Mouse (Mus musculus): ENCODE data around the gene Chrm4.

Gene Chrm4

GRCm38 (mm10) chr2:91922586-91923414, 4.2 kb upstream of the Chrm4 start:
- DNase-seq (ENCODE audit: low spot score in 2 of 2): no peak

- no peak for DNase-seq (ENCODE audit: low spot score in 2 of 2)
Measured at GRCm38 (mm10) chr2:91923415-91924337, 3.4 kb upstream of the Chrm4 start.

- no peak for DNase-seq (ENCODE audit: low spot score in 2 of 2)
Measured at GRCm38 (mm10) chr2:91924726-91925125, 2.3 kb upstream of the Chrm4 start.

GRCm38 (mm10) chr2:91925442-91925841, 1.6 kb upstream of the Chrm4 start:
- no peak for DNase-seq (ENCODE audit: low spot score in 2 of 2)

- DNase-seq (ENCODE audit: low spot score in 2 of 2): peak in 1 of 2 experiments; percentile 54
Measured at GRCm38 (mm10) chr2:91927826-91928533, 931 bp downstream of the Chrm4 start.

GRCm38 (mm10) chr2:91928534-91929350, 1.7 kb downstream of the Chrm4 start:
- DNase-seq (ENCODE audit: low spot score in 2 of 2): no peak

GRCm38 (mm10) chr2:91929455-91929854, 2.4 kb downstream of the Chrm4 start:
- no peak for DNase-seq (ENCODE audit: low spot score in 2 of 2)

- DNase-seq (ENCODE audit: low spot score in 2 of 2): no peak
Measured at GRCm38 (mm10) chr2:91929936-91930335, 2.9 kb downstream of the Chrm4 start.

- DNase-seq (ENCODE audit: low spot score in 2 of 2): no peak
Measured at GRCm38 (mm10) chr2:91930761-91931291, 3.8 kb downstream of the Chrm4 start.

GRCm38 (mm10) chr2:91931328-91932159, 4.5 kb downstream of the Chrm4 start:
- no peak for DNase-seq (ENCODE audit: low spot score in 2 of 2)

GRCm38 (mm10) chr2:91932160-91932711, 5.2 kb downstream of the Chrm4 start, which contains the start of gene Mdk:
Mdk (minus strand) TSS chr2:91932297.
- DNase-seq (ENCODE audit: low spot score in 2 of 2): no peak

- DNase-seq (ENCODE audit: low spot score in 2 of 2): no peak
Measured at GRCm38 (mm10) chr2:91932737-91933350, 5.8 kb downstream of the Chrm4 start.

- DNase-seq (ENCODE audit: low spot score in 2 of 2): no peak
Measured at GRCm38 (mm10) chr2:91933471-91933870, 6.4 kb downstream of the Chrm4 start.

- no peak for DNase-seq (ENCODE audit: low spot score in 2 of 2)
Measured at GRCm38 (mm10) chr2:91934016-91934415, 7.0 kb downstream of the Chrm4 start.

GRCm38 (mm10) chr2:91934826-91935525, 7.9 kb downstream of the Chrm4 start:
- DNase-seq (ENCODE audit: low spot score in 2 of 2): no peak

GRCm38 (mm10) chr2:91936154-91936553, 9.1 kb downstream of the Chrm4 start:
- no peak for DNase-seq (ENCODE audit: low spot score in 2 of 2)

- no peak for DNase-seq (ENCODE audit: low spot score in 2 of 2)
Measured at GRCm38 (mm10) chr2:91939303-91939935, 12.4 kb downstream of the Chrm4 start.

GRCm38 (mm10) chr2:91942356-91942755, 15.3 kb downstream of the Chrm4 start:
- no peak for DNase-seq (ENCODE audit: low spot score in 2 of 2)
